In genomic region chr6:54035548-54035947, GRCm38 (mm10) we compare ENCODE assay signal across 25 mouse cellular contexts. TPM values are rescaled to one million over a fixed set of nuclear protein-coding genes. Genes with fewer than 3 reads are reported as not detected.
DNase-seq lines count a peak whose midpoint lies in the region; ATAC-seq and TF ChIP-seq lines count a peak whose summit lies in the region.
"Had no signal": no experiment of that assay in that cellular context is flagged by ENCODE, and none has a peak within 500 bp of the region (broad histone marks: within the 10 kb centered on the region; RNA-seq: fewer than 3 reads in every experiment).

No protein-coding gene starts in this region.

- H3K9me3 ChIP-seq in hindbrain, embryonic 13.5 days = no peaks in the 10 kb centered on the region
- H3K9me3 ChIP-seq in hindbrain, embryonic 11.5 days (ENCODE audit: control insufficient read depth, low read length) = no peaks in the 10 kb centered on the region
- no peaks in the 10 kb centered on the region for H3K9me3 ChIP-seq in liver, postnatal 0 days (ENCODE audit: low read length)
- no peaks in the 10 kb centered on the region for H3K9me3 ChIP-seq in liver, embryonic 12.5 days (replicated peaks)
- H3K9me3 ChIP-seq: heart, embryonic 10.5 days; limb, embryonic 13.5 days; liver, embryonic 15.5 days; midbrain, embryonic 12.5 days had no signal

- no peaks in the 10 kb centered on the region for H3K36me3 ChIP-seq in hindbrain, embryonic 13.5 days
- H3K36me3 ChIP-seq in hindbrain, embryonic 11.5 days (ENCODE audit: control insufficient read depth, insufficient read depth, low read length) = no peaks in the 10 kb centered on the region
- no peaks in the 10 kb centered on the region for H3K36me3 ChIP-seq in liver, postnatal 0 days (replicated peaks; ENCODE audit: insufficient read depth, low read length)
- no peaks in the 10 kb centered on the region for H3K36me3 ChIP-seq in liver, embryonic 12.5 days
- H3K36me3 ChIP-seq: forebrain, embryonic 10.5 days; heart, embryonic 10.5 days; limb, embryonic 13.5 days; liver, embryonic 15.5 days; midbrain, embryonic 12.5 days had no signal

- peaks cover 18% of the 10 kb centered on the region for H3K4me1 ChIP-seq in hindbrain, embryonic 13.5 days (replicated peaks)
- H3K4me1 ChIP-seq in hindbrain, embryonic 11.5 days (replicated peaks; ENCODE audit: control insufficient read depth, insufficient read depth, low read length) = 0 out of 2 replicates have a peak, but pooled peaks cover 3% of the 10 kb centered on the region
- peaks cover 17% of the 10 kb centered on the region; the same call in 1 of the 2 replicates for H3K4me1 ChIP-seq in liver, postnatal 0 days (ENCODE audit: insufficient read depth)
- peaks cover 10% of the 10 kb centered on the region; the same call in 1 of the 2 replicates for H3K4me1 ChIP-seq in liver, embryonic 12.5 days

- H3K4me2 ChIP-seq in hindbrain, embryonic 13.5 days = no peak overlapping the region
- H3K4me2 ChIP-seq in hindbrain, embryonic 11.5 days (replicated peaks; ENCODE audit: low read depth, low read length) = no peak overlapping the region
- H3K4me2 ChIP-seq in liver, postnatal 0 days (ENCODE audit: low read depth, low read length) = no peak overlapping the region
- H3K4me2 ChIP-seq in liver, embryonic 12.5 days = no peak overlapping the region
- H3K4me2 ChIP-seq: limb, embryonic 13.5 days; liver, embryonic 15.5 days; midbrain, embryonic 12.5 days had no signal

- WGBS in hindbrain, embryonic 13.5 days = 70% methylated on average over 3 of the region's 3 CpGs
- 87% methylated on average over 3 of the region's 3 CpGs for WGBS in hindbrain, embryonic 11.5 days
- 43% methylated on average over 3 of the region's 3 CpGs for WGBS in liver, postnatal 0 days (ENCODE audit: insufficient replicate concordance)
- WGBS in liver, embryonic 12.5 days (ENCODE audit: insufficient replicate concordance) = 36% methylated on average over 3 of the region's 3 CpGs

- no peak for TF ChIP-seq CTCF in liver, postnatal 0 days (IDR thresholded peaks at IDR 0.05; ENCODE audit: low read depth)

- DNase-seq in hindbrain, embryonic 11.5 days (ENCODE audit: low spot score) = no peak
- DNase-seq in liver, postnatal 0 days = no peak
- peak; percentile 64 to 83 for DNase-seq in kidney, postnatal 25 days
- no peak for DNase-seq in frontal cortex, adult 2 months (ENCODE audit: extremely low spot score in 1 of 2, low spot score in 1 of 2)
- DNase-seq in lung, postnatal 36 days = no peak
- DNase-seq: adrenal gland, postnatal 36 days; cerebellum, adult 9-11 months; gastrocnemius, postnatal 36 days; heart, postnatal 4 days; thymus, adult 2 months; thymus, postnatal 4 days had no signal

- TF ChIP-seq EP300 in liver, postnatal 0 days (IDR thresholded peaks at IDR 0.05; ENCODE audit: low read depth) = no peak

- peaks cover 6% of the 10 kb centered on the region; the same call in 1 of the 2 replicates for H3K27me3 ChIP-seq in hindbrain, embryonic 13.5 days
- peaks cover 4% of the 10 kb centered on the region for H3K27me3 ChIP-seq in hindbrain, embryonic 11.5 days (ENCODE audit: control insufficient read depth, insufficient read depth, low read length)
- peaks cover 10% of the 10 kb centered on the region; the same call in 1 of the 2 replicates for H3K27me3 ChIP-seq in liver, postnatal 0 days (ENCODE audit: insufficient read depth, low read length)
- peaks cover 38% of the 10 kb centered on the region for H3K27me3 ChIP-seq in liver, embryonic 12.5 days (replicated peaks)

- peak overlapping the region; percentile 83; the same call in 1 of the 2 replicates for H3K27ac ChIP-seq in hindbrain, embryonic 13.5 days
- no peak overlapping the region for H3K27ac ChIP-seq in hindbrain, embryonic 11.5 days (ENCODE audit: low read depth, low read length)
- H3K27ac ChIP-seq in liver, postnatal 0 days (ENCODE audit: low read depth) = peak overlapping the region; percentile 59
- H3K27ac ChIP-seq in liver, embryonic 12.5 days = no peak overlapping the region
- H3K27ac ChIP-seq: liver, embryonic 15.5 days; stomach, postnatal 0 days had no signal

- no peak overlapping the region for H3K9ac ChIP-seq in hindbrain, embryonic 13.5 days
- no peak overlapping the region for H3K9ac ChIP-seq in hindbrain, embryonic 11.5 days (ENCODE audit: low read depth, low read length)
- H3K9ac ChIP-seq in liver, postnatal 0 days (replicated peaks) = no peak overlapping the region
- no peak overlapping the region for H3K9ac ChIP-seq in liver, embryonic 12.5 days
- H3K9ac ChIP-seq: limb, embryonic 13.5 days; liver, embryonic 15.5 days; midbrain, embryonic 12.5 days had no signal

- H3K4me3 ChIP-seq in hindbrain, embryonic 13.5 days = no peak overlapping the region
- no peak overlapping the region for H3K4me3 ChIP-seq in hindbrain, embryonic 11.5 days (ENCODE audit: low read depth, low read length)
- no peak overlapping the region for H3K4me3 ChIP-seq in liver, postnatal 0 days (ENCODE audit: low read depth, low read length)
- no peak overlapping the region for H3K4me3 ChIP-seq in liver, embryonic 12.5 days
- H3K4me3 ChIP-seq: forebrain, embryonic 10.5 days; heart, embryonic 10.5 days; limb, embryonic 13.5 days; liver, embryonic 15.5 days; midbrain, embryonic 12.5 days had no signal

- ATAC-seq in hindbrain, embryonic 13.5 days (ENCODE audit: low FRiP score) = no peak
- ATAC-seq in hindbrain, embryonic 11.5 days (ENCODE audit: low FRiP score) = no peak
- peak; percentile 58 for ATAC-seq in liver, postnatal 0 days
- no peak for ATAC-seq in liver, embryonic 12.5 days
- ATAC-seq: CD4-positive, CD25-positive, alpha-beta regulatory T cell, adult 4 months; forebrain, embryonic 16.5 days; lung, postnatal 0 days had no signal

RNA-seq across cellular contexts. Expression of gene Chn2, which starts 3.8 kb away (rescaled TPM):
- 29.6 and 31.5 TPM in 2 replicates for polyA plus RNA-seq in hindbrain, embryonic 13.5 days (2015; fragmentation: Nextera tagmentation; extraction: Ambion mirVana)
- 14.4 and 19.6 TPM in 2 replicates for polyA plus RNA-seq in hindbrain, embryonic 11.5 days (2014; fragmentation: Nextera tagmentation; extraction: Ambion mirVana)
- polyA plus RNA-seq in liver, postnatal 0 days (2015; fragmentation: Nextera tagmentation; extraction: Ambion mirVana) = 10.8 and 12.4 TPM in 2 replicates
- polyA plus RNA-seq in liver, embryonic 12.5 days (2016; fragmentation: Nextera tagmentation; extraction: Ambion mirVana) = 4.9 and 5.9 TPM in 2 replicates
- 47.0 and 52.9 TPM in 2 replicates for polyA plus RNA-seq in frontal cortex, adult 2 months (2012; rRNA removed)

RNA-seq across cellular contexts. Expression of gene Cpvl, which starts 57.1 kb away (rescaled TPM):
- polyA plus RNA-seq in hindbrain, embryonic 13.5 days (2015; fragmentation: Nextera tagmentation; extraction: Ambion mirVana) = 0.13 TPM in 1 of 2 replicates, not detected in the other
- polyA plus RNA-seq in hindbrain, embryonic 11.5 days (2014; fragmentation: Nextera tagmentation; extraction: Ambion mirVana) = 0.11 and 0.13 TPM in 2 replicates
- polyA plus RNA-seq in liver, postnatal 0 days (2015; fragmentation: Nextera tagmentation; extraction: Ambion mirVana) = not detected in 2 replicates
- polyA plus RNA-seq in liver, embryonic 12.5 days (2016; fragmentation: Nextera tagmentation; extraction: Ambion mirVana) = not detected in 2 replicates
- not detected in 2 replicates for polyA plus RNA-seq in frontal cortex, adult 2 months (2012; rRNA removed)
- polyA plus RNA-seq: CD4-positive, CD25-positive, alpha-beta regulatory T cell, adult 4 months; cortical plate, adult 2 months; forebrain, embryonic 10.5 days; forebrain, embryonic 16.5 days; heart, embryonic 10.5 days; heart, embryonic 16.5 days; liver, embryonic 15.5 days; midbrain, embryonic 12.5 days; neural tube, embryonic 11.5 days; thymus, adult 2 months had no signal

Comparison
In these comparisons a context has a peak if more than half of its experiments do, and no peak if none do; other contexts are left out.
1. H3K27ac ChIP-seq: peak in hindbrain, embryonic 13.5 days (single experiment) and liver, postnatal 0 days (single experiment); none in hindbrain, embryonic 11.5 days (single experiment) and liver, embryonic 12.5 days (single experiment).
2. DNase-seq: peak in kidney, postnatal 25 days (2 of 2); none in hindbrain, embryonic 11.5 days (single experiment), liver, postnatal 0 days (single experiment), frontal cortex, adult 2 months (0 of 2) and lung, postnatal 36 days (single experiment).